Mouse (Mus musculus) effector memory CD4-positive, alpha-beta T cell, adult 7 months (primary cell): ENCODE data around the gene Hyal4. TPM values are rescaled to one million over a fixed set of nuclear protein-coding genes. Genes with fewer than 3 reads are reported as not detected.

Experiments
- polyA plus RNA-seq: library from polyadenylated mRNA; unstranded; fragments of 100-300 nt; shearing (Covaris generic); gene quantifications from one replicate; pipeline ENCODE4 v1.2.1, GENCODE M21; 2017

Gene Hyal4
- not detected for polyA plus RNA-seq

GRCm38 (mm10) chr6:24748029-24748428 lies at the start of gene Hyal4:
TSS of gene Hyal4 (plus strand) at chr6:24748329.

GRCm38 (mm10) chr6:24732945-24733344 lies 15.2 kb upstream of the Hyal4 start, which contains the start of gene Hyal6:
TSS of gene Hyal6 (plus strand) at chr6:24733245.

GRCm38 (mm10) chr6:24790888-24791287 lies 42.8 kb downstream of the Hyal4 start, which contains the start of gene Spam1:
TSS of gene Spam1 (plus strand) at chr6:24791188.

Other genes starting within 250 kb of the Hyal4 start
- gene Iqub, start 233.3 kb upstream of the Hyal4 start, polyA plus RNA-seq, result not detected
- gene Ndufa5, start 220.3 kb upstream of the Hyal4 start, polyA plus RNA-seq, result 108 TPM
- gene Asb15, start 220.2 kb upstream of the Hyal4 start, polyA plus RNA-seq, result 0.09 TPM
- gene Lmod2, start 150.6 kb upstream of the Hyal4 start, polyA plus RNA-seq, result not detected
- gene Wasl, start 83.3 kb upstream of the Hyal4 start, polyA plus RNA-seq, result 32.4 TPM
- gene Hyal6, start 15.1 kb upstream of the Hyal4 start, polyA plus RNA-seq, result 0.29 TPM
- gene Spam1, start 42.9 kb downstream of the Hyal4 start, polyA plus RNA-seq, result 0.39 TPM
- gene Hyal5, start 109.7 kb downstream of the Hyal4 start, polyA plus RNA-seq, result not detected
- 0.22 TPM for gene Tmem229a, start 208.0 kb downstream of the Hyal4 start, polyA plus RNA-seq